Mouse (Mus musculus) hindbrain, embryonic 15.5 days (tissue): ENCODE measurements around the gene Alkbh4. TPM values are rescaled to one million over a fixed set of nuclear protein-coding genes. Genes with fewer than 3 reads are reported as not detected.
"Not testable (repeated sequence)": the region's sequence is repeated elsewhere in the genome, so short reads cannot be mapped to it uniquely, and the experiment has no call there.

Experiments
- ATAC-seq: fragments of 200-750 bp; cut with Nextera tagmentation; 2 replicates; pipeline ENCODE4 v1.8.0; 2017; ENCODE audit warnings: low read depth, moderate number of reproducible peaks, moderate TSS enrichment; ENCODE audit not compliant: low FRiP score
- H3K27ac ChIP-seq: fragments of 300-500 bp; sonication (generic); replicated peaks from 2 replicates; pipeline ENCODE4 v1.5.1; 2015; ENCODE audit warnings: mild to moderate bottlenecking, inconsistent platforms
- H3K27me3 ChIP-seq: fragments of 300-500 bp; sonication (generic); 2 replicates; pipeline ENCODE4 v1.6.1; 2015; ENCODE audit warnings: control low read depth, inconsistent platforms
- H3K36me3 ChIP-seq: fragments of 300-500 bp; sonication (generic); 2 replicates; pipeline ENCODE4 v1.6.1; 2015; ENCODE audit warnings: control low read depth, inconsistent platforms
- H3K4me1 ChIP-seq: fragments of 300-500 bp; sonication (generic); replicated peaks from 2 replicates; pipeline ENCODE4 v1.6.1; 2015; ENCODE audit warnings: control low read depth, inconsistent platforms
- H3K4me2 ChIP-seq: fragments of 300-500 bp; sonication (generic); 2 replicates; pipeline ENCODE4 v1.6.1; 2015; ENCODE audit warnings: moderate library complexity, mild to moderate bottlenecking, inconsistent platforms
- H3K4me3 ChIP-seq: fragments of 300-500 bp; sonication (generic); 2 replicates; pipeline ENCODE4 v1.5.1; 2015; ENCODE audit warnings: mild to moderate bottlenecking, inconsistent platforms
- H3K9ac ChIP-seq: fragments of 300-500 bp; sonication (generic); 2 replicates; pipeline ENCODE4 v1.6.1; 2015; ENCODE audit warnings: inconsistent platforms
- H3K9me3 ChIP-seq: fragments of 300-500 bp; sonication (generic); 2 replicates; pipeline ENCODE4 v1.6.1; 2016; ENCODE audit warnings: control low read depth, inconsistent platforms
- WGBS: fragments of 180-500 bp; shearing (Covaris S2); methylation state at CpG from one replicate; pipeline ENCODE4 v1.1.7; 2015; 5-methylcytosine and 5-hydroxymethylcytosine counted together
- polyA plus RNA-seq: library from polyadenylated mRNA; unstranded; fragments of >200 nt; fragmentation: Nextera tagmentation; extraction: Ambion mirVana; gene quantifications from 2 replicates; pipeline ENCODE4 v1.2.1, GENCODE M21; 2015

Gene Alkbh4
- polyA plus RNA-seq, 1 experiment from 2014 or later = 22.0 TPM

- H3K36me3 ChIP-seq, H3K4me2 ChIP-seq, H3K9me3 ChIP-seq, H3K9ac ChIP-seq, H3K27me3 ChIP-seq, ATAC-seq, H3K27ac ChIP-seq, H3K4me3 ChIP-seq: not testable (repeated sequence)
- WGBS = 42% methylated on average over 4 of the region's 4 CpGs
- peaks cover 24% of the 10 kb centered on the region for H3K4me1 ChIP-seq
These were observed 22.4 kb upstream of the Alkbh4 start for GRCm38 (mm10) chr5:136113546-136113945.

- H3K9ac ChIP-seq = peak within 1 kb of the TSS; percentile 79
- peak within 1 kb of the TSS; percentile 73 for H3K27ac ChIP-seq
- peak; percentile 96 for ATAC-seq
- 3% methylated on average over 42 of the region's 42 CpGs for WGBS
- peak within 1 kb of the TSS; percentile 65 for H3K4me3 ChIP-seq
- no peaks in the 10 kb centered on the region for H3K27me3 ChIP-seq
- peaks cover 26% of the 10 kb centered on the region for H3K4me1 ChIP-seq
- peaks cover 9% of the 10 kb centered on the region; the same call in 1 of the 2 replicates for H3K36me3 ChIP-seq
- no peaks in the 10 kb centered on the region for H3K9me3 ChIP-seq
- peak within 1 kb of the TSS; percentile 92 for H3K4me2 ChIP-seq
These were observed 19.8 kb upstream of the Alkbh4 start, which contains the start of gene Polr2j for GRCm38 (mm10) chr5:136115891-136116783. Gene Polr2j, plus strand, starts transcription at chr5:136116631.

GRCm38 (mm10) chr5:136116784-136117112, 19.2 kb upstream of the Alkbh4 start:
- H3K4me3 ChIP-seq = peak overlapping the region; percentile 65
- peak overlapping the region; percentile 73 for H3K27ac ChIP-seq
- 0% methylated on average over 22 of the region's 22 CpGs for WGBS
- no peaks in the 10 kb centered on the region for H3K27me3 ChIP-seq
- H3K9ac ChIP-seq = peak overlapping the region; percentile 79
- peaks cover 15% of the 10 kb centered on the region; the same call in 1 of the 2 replicates for H3K36me3 ChIP-seq
- H3K9me3 ChIP-seq = no peaks in the 10 kb centered on the region
- H3K4me2 ChIP-seq = peak overlapping the region; percentile 92
- ATAC-seq = peak; percentile 64
- peaks cover 26% of the 10 kb centered on the region for H3K4me1 ChIP-seq

- Histone ChIP-seq H3K9ac (no peak overlapping the region), H3K27ac (no peak overlapping the region), H3K9me3 (no peaks in the 10 kb centered on the region), H3K27me3 (no peaks in the 10 kb centered on the region), H3K4me1 (peaks cover 16% of the 10 kb centered on the region), H3K4me3 (no peak overlapping the region), H3K4me2 (no peak overlapping the region), H3K36me3 (peaks cover 60% of the 10 kb centered on the region)
- WGBS = 90% methylated on average over 10 of the region's 10 CpGs
- no peak for ATAC-seq
These were observed 13.8 kb upstream of the Alkbh4 start for GRCm38 (mm10) chr5:136122165-136122564.

- H3K27me3 ChIP-seq = no peaks in the 10 kb centered on the region
- ATAC-seq = no peak
- H3K4me3 ChIP-seq = peak overlapping the region; percentile 63
- peak overlapping the region; percentile 71 for H3K4me2 ChIP-seq
- H3K9me3 ChIP-seq = no peaks in the 10 kb centered on the region
- H3K27ac ChIP-seq = peak overlapping the region; percentile 68; the same call in 1 of the 2 replicates
- H3K4me1 ChIP-seq = peaks cover 23% of the 10 kb centered on the region
- WGBS = 8% methylated on average over 20 of the region's 20 CpGs
- H3K36me3 ChIP-seq = peaks cover 22% of the 10 kb centered on the region
- peak overlapping the region; percentile 61 for H3K9ac ChIP-seq
These were observed 495 bp downstream of the Alkbh4 start for GRCm38 (mm10) chr5:136136292-136136990.

GRCm38 (mm10) chr5:136137658-136138274, 1.8 kb downstream of the Alkbh4 start:
- H3K36me3 ChIP-seq = peaks cover 18% of the 10 kb centered on the region
- H3K4me2 ChIP-seq = no peak overlapping the region
- no peaks in the 10 kb centered on the region for H3K27me3 ChIP-seq
- 75% methylated on average over 13 of the region's 13 CpGs for WGBS
- ATAC-seq = no peak
- H3K4me3 ChIP-seq = no peak overlapping the region
- H3K4me1 ChIP-seq = peaks cover 23% of the 10 kb centered on the region
- no peaks in the 10 kb centered on the region for H3K9me3 ChIP-seq
- H3K9ac ChIP-seq = no peak overlapping the region
- H3K27ac ChIP-seq = no peak overlapping the region

GRCm38 (mm10) chr5:136139393-136139792, 3.4 kb downstream of the Alkbh4 start:
- Histone ChIP-seq H3K4me3 (no peak overlapping the region), H3K9ac (no peak overlapping the region), H3K27me3 (no peaks in the 10 kb centered on the region), H3K36me3 (peaks cover 18% of the 10 kb centered on the region), H3K4me2 (no peak overlapping the region), H3K9me3 (no peaks in the 10 kb centered on the region), H3K27ac (no peak overlapping the region), H3K4me1 (peaks cover 23% of the 10 kb centered on the region)
- 97% methylated on average over 13 of the region's 13 CpGs for WGBS
- no peak for ATAC-seq

- 91% methylated on average over 10 of the region's 10 CpGs for WGBS
- Histone ChIP-seq H3K27ac (no peak overlapping the region), H3K9me3 (no peaks in the 10 kb centered on the region), H3K4me3 (no peak overlapping the region), H3K4me2 (no peak overlapping the region), H3K36me3 (peaks cover 18% of the 10 kb centered on the region), H3K9ac (no peak overlapping the region), H3K4me1 (peaks cover 16% of the 10 kb centered on the region), H3K27me3 (no peaks in the 10 kb centered on the region)
- ATAC-seq = no peak
These were observed 4.1 kb downstream of the Alkbh4 start for GRCm38 (mm10) chr5:136140057-136140482.

- Histone ChIP-seq H3K27me3 (no peaks in the 10 kb centered on the region), H3K9me3 (no peaks in the 10 kb centered on the region), H3K36me3 (peaks cover 18% of the 10 kb centered on the region), H3K4me1 (peaks cover under 1% of the 10 kb centered on the region; the same call in 1 of the 2 replicates), H3K9ac (no peak overlapping the region), H3K27ac (no peak overlapping the region), H3K4me3 (no peak overlapping the region), H3K4me2 (no peak overlapping the region)
- ATAC-seq = no peak
- 88% methylated on average over 5 of the region's 5 CpGs for WGBS
These were observed 6.8 kb downstream of the Alkbh4 start for GRCm38 (mm10) chr5:136142746-136143145.

- H3K9me3 ChIP-seq = no peaks in the 10 kb centered on the region
- no peak for ATAC-seq
- no peak overlapping the region for H3K4me2 ChIP-seq
- no peaks in the 10 kb centered on the region for H3K4me1 ChIP-seq
- no peak overlapping the region for H3K9ac ChIP-seq
- no peak overlapping the region for H3K4me3 ChIP-seq
- H3K36me3 ChIP-seq = peaks cover 18% of the 10 kb centered on the region
- no peak overlapping the region for H3K27ac ChIP-seq
- no peaks in the 10 kb centered on the region for H3K27me3 ChIP-seq
- WGBS = 87% methylated on average over 6 of the region's 6 CpGs
These were observed 7.3 kb downstream of the Alkbh4 start for GRCm38 (mm10) chr5:136143161-136143755.

- no peak overlapping the region for H3K27ac ChIP-seq
- H3K4me3 ChIP-seq = no peak overlapping the region
- WGBS = 78% methylated on average over 12 of the region's 12 CpGs
- no peaks in the 10 kb centered on the region for H3K9me3 ChIP-seq
- H3K9ac ChIP-seq = no peak overlapping the region
- no peak for ATAC-seq
- peaks cover 13% of the 10 kb centered on the region for H3K36me3 ChIP-seq
- H3K4me1 ChIP-seq = no peaks in the 10 kb centered on the region
- H3K4me2 ChIP-seq = no peak overlapping the region
- H3K27me3 ChIP-seq = no peaks in the 10 kb centered on the region
These were observed 8.9 kb downstream of the Alkbh4 start for GRCm38 (mm10) chr5:136144606-136145430.
